Comparison of ENCODE assay signal across 9 mouse cellular contexts in the genomic region with DNA sequence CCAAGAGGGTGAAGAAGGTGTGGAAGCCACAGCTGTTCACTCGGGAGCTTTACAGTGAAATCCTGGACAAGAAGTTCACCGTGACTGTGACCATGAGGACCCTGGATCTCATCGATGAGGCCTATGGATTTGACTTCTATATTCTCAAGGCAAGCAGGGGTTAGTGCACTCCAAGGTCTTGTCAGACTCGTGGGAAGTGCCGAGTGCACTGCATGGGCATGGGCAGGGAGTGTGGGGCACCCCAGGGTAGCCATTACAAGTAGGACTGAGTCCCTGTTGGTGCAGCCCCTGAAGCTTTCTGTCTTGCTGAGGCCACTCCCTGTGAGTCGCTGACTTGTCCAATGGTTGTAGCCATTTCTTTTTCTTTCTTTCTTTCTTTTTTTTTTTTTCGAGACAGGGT. TPM values are rescaled to one million over a fixed set of nuclear protein-coding genes. Genes with fewer than 3 reads are reported as not detected.
DNase-seq lines count a peak whose midpoint lies in the region; ATAC-seq and TF ChIP-seq lines count a peak whose summit lies in the region.
"Had no signal": no experiment of that assay in that cellular context is flagged by ENCODE, and none has a peak within 500 bp of the region (broad histone marks: within the 10 kb centered on the region; RNA-seq: fewer than 3 reads in every experiment).

No protein-coding gene starts in this region.

- H3K9me3 ChIP-seq in heart, embryonic 11.5 days (replicated peaks; ENCODE audit: control insufficient read depth, low read length): no peaks in the 10 kb centered on the region
- no peaks in the 10 kb centered on the region for H3K9me3 ChIP-seq in ES-Bruce4 (replicated peaks; ENCODE audit: control insufficient read depth, insufficient read depth, low read length, poor library complexity, severe bottlenecking)
- no peaks in the 10 kb centered on the region for H3K9me3 ChIP-seq in forebrain, postnatal 0 days (ENCODE audit: low read length)

- no peak for TF ChIP-seq EP300 in ES-Bruce4 (IDR thresholded peaks at IDR 0.05; ENCODE audit: insufficient read depth, low read depth, low read length)

- no peak for TF ChIP-seq POLR2A in ES-Bruce4 (IDR thresholded peaks at IDR 0.05; ENCODE audit: insufficient read depth, low read length)

- H3K36me3 ChIP-seq in heart, embryonic 11.5 days (ENCODE audit: control insufficient read depth, insufficient read depth, low read length): peaks cover 26% of the 10 kb centered on the region
- peaks cover 24% of the 10 kb centered on the region for H3K36me3 ChIP-seq in ES-Bruce4 (ENCODE audit: control insufficient read depth, insufficient read depth, low read length, poor library complexity, severe bottlenecking)
- H3K36me3 ChIP-seq in forebrain, postnatal 0 days (ENCODE audit: insufficient read depth): peaks cover 36% of the 10 kb centered on the region
- peaks cover 53% of the 10 kb centered on the region for H3K36me3 ChIP-seq in macrophage (ENCODE audit: inconsistent target)

- peak overlapping the region; percentile 88 for H3K9ac ChIP-seq in heart, embryonic 11.5 days (ENCODE audit: low read depth, low read length)
- peak overlapping the region; percentile 50 for H3K9ac ChIP-seq in ES-Bruce4 (ENCODE audit: low read depth, poor library complexity, severe bottlenecking)
- H3K9ac ChIP-seq in forebrain, postnatal 0 days: peak overlapping the region; percentile 72; the same call in 1 of the 2 replicates

- H3K27me3 ChIP-seq in heart, embryonic 11.5 days (ENCODE audit: control insufficient read depth, insufficient read depth, low read length): peaks cover 4% of the 10 kb centered on the region
- no peaks in the 10 kb centered on the region for H3K27me3 ChIP-seq in ES-Bruce4 (ENCODE audit: control insufficient read depth, insufficient read depth, low read length, poor library complexity, severe bottlenecking)
- no peaks in the 10 kb centered on the region for H3K27me3 ChIP-seq in forebrain, postnatal 0 days (ENCODE audit: insufficient read depth, low read length)

- H3K4me3 ChIP-seq in heart, embryonic 11.5 days (ENCODE audit: low read depth, low read length): peak overlapping the region; percentile 100
- H3K4me3 ChIP-seq in ES-Bruce4 (ENCODE audit: low read depth, low read length) (peak overlapping the region; percentile 76), macrophage (ENCODE audit: inconsistent target) (peak overlapping the region; percentile 98)
- peak overlapping the region; percentile 98; the same call in 1 of the 2 replicates for H3K4me3 ChIP-seq in forebrain, postnatal 0 days (ENCODE audit: low read depth, low read length)

- H3K79me2 ChIP-seq in macrophage (ENCODE audit: inconsistent target): peaks cover 30% of the 10 kb centered on the region

- H3K4me1 ChIP-seq in heart, embryonic 11.5 days (ENCODE audit: control insufficient read depth, insufficient read depth, low read length): peaks cover 8% of the 10 kb centered on the region; the same call in 1 of the 2 replicates
- peaks cover 4% of the 10 kb centered on the region for H3K4me1 ChIP-seq in ES-Bruce4 (ENCODE audit: control insufficient read depth, insufficient read depth, low read length)
- H3K4me1 ChIP-seq in forebrain, postnatal 0 days (ENCODE audit: insufficient read depth): peaks cover 5% of the 10 kb centered on the region; the same call in 1 of the 2 replicates

- 83% methylated on average over 7 of the region's 7 CpGs for WGBS in heart, embryonic 11.5 days (ENCODE audit: insufficient replicate concordance)
- WGBS in forebrain, postnatal 0 days: 92% methylated on average over 7 of the region's 7 CpGs
- WGBS in macrophage (ENCODE audit: missing documents): 84% methylated on average over 6 of the region's 7 CpGs

- TF ChIP-seq CTCF in ES-Bruce4 (IDR thresholded peaks at IDR 0.05; ENCODE audit: low read depth, low read length): no peak
- TF ChIP-seq CTCF in forebrain, postnatal 0 days (IDR thresholded peaks at IDR 0.05; ENCODE audit: low read depth): no peak

- intact Hi-C loops in heart, postnatal 10 days (cut with DNase I): loop anchor here (5.0 kb wide), 1 partner anchor 118 kb away; the partner anchor contains the start of gene Fam234a

- DNase-seq in heart, postnatal 10 days: no peak
- no peak for DNase-seq in forebrain, postnatal 0 days
- DNase-seq in layer of hippocampus, adult 8-10 months (ENCODE audit: low spot score in 2 of 2): no peak
- no peak for DNase-seq in adrenal gland, postnatal 14 days
- no peak for DNase-seq in adrenal gland, postnatal 4 days (ENCODE audit: low spot score in 2 of 2)
- DNase-seq: cerebellum, postnatal 36 days had no signal

- H3K4me2 ChIP-seq in heart, embryonic 11.5 days: peak overlapping the region; percentile 81
- peak overlapping the region; percentile 83 for H3K4me2 ChIP-seq in forebrain, postnatal 0 days (ENCODE audit: low read depth)

- ATAC-seq in heart, embryonic 11.5 days (replicated peaks; ENCODE audit: insufficient number of reproducible peaks, low FRiP score, low TSS enrichment): no peak
- ATAC-seq in forebrain, postnatal 0 days: no peak

- H3K27ac ChIP-seq in heart, embryonic 11.5 days (ENCODE audit: low read depth, low read length): no peak overlapping the region
- H3K27ac ChIP-seq in ES-Bruce4 (ENCODE audit: insufficient read depth, low read length): no peak overlapping the region
- H3K27ac ChIP-seq in forebrain, postnatal 0 days (ENCODE audit: low read depth, low read length): no peak overlapping the region
- peak overlapping the region; percentile 57 for H3K27ac ChIP-seq in macrophage

RNA-seq across cellular contexts. Expression of gene Mrpl28, which starts 1.3 kb away (rescaled TPM):
- 241 and 257 TPM in 2 replicates for polyA plus RNA-seq in heart, embryonic 11.5 days (2014; fragmentation: Nextera tagmentation; extraction: Ambion mirVana)
- total RNA-seq in heart, postnatal 10 days (2021): 100 to 1,000 TPM in 1 of 2 experiments, 10 to 100 TPM in 1; 92.2 to 101 TPM
- 97.6 and 105 TPM in 2 replicates for polyA plus RNA-seq in ES-Bruce4 (2011; ENCODE audit: insufficient read depth, insufficient read length, low read depth, missing spikeins)
- 116 and 166 TPM in 2 replicates for total RNA-seq in forebrain, postnatal 0 days (2014; rRNA removed)
- polyA plus RNA-seq in forebrain, postnatal 0 days (2015; fragmentation: Nextera tagmentation; extraction: Ambion mirVana): 182 and 189 TPM in 2 replicates
- total RNA-seq in macrophage (2018; cell fraction: chromatin; rRNA removed): 10 to 100 TPM in 20 of 26 experiments, 1 to 10 TPM in 6; 3.9 to 51.8 (median 20.6) TPM
- total RNA-seq in macrophage (2018; cell fraction: cytosol; rRNA removed): 10 to 100 TPM; 38.9 to 76.3 (median 58.6) TPM
- 10 to 100 TPM in 23 of 26 experiments, 1 to 10 TPM in 3; 7.6 to 49.4 (median 22.2) TPM for total RNA-seq in macrophage (2018; cell fraction: nucleus; rRNA removed)
- polyA plus RNA-seq in macrophage (2018): 35.9 to 74.0 TPM (median 71.9 TPM) in 3 replicates
- total RNA-seq in layer of hippocampus, adult 8-10 months (2022): 10 to 100 TPM; 58.1 to 71.4 (median 62.0) TPM
- 77.5 and 87.3 TPM in 2 replicates for total RNA-seq in adrenal gland, postnatal 14 days (2021)
- total RNA-seq in adrenal gland, postnatal 4 days (2021): 10 to 100 TPM; 78.4 to 91.8 TPM

RNA-seq across cellular contexts. Expression of gene Tmem8, which starts 11.5 kb away (rescaled TPM):
- polyA plus RNA-seq in heart, embryonic 11.5 days (2014; fragmentation: Nextera tagmentation; extraction: Ambion mirVana): 0.20 and 0.33 TPM in 2 replicates
- 1 to 10 TPM; 1.9 to 2.2 TPM for total RNA-seq in heart, postnatal 10 days (2021)
- polyA plus RNA-seq in ES-Bruce4 (2011; ENCODE audit: insufficient read depth, insufficient read length, low read depth, missing spikeins) (15.6 and 16.5 TPM in 2 replicates), macrophage (2018) (35.3 to 45.1 TPM (median 37.7 TPM) in 3 replicates)
- total RNA-seq in forebrain, postnatal 0 days (2014; rRNA removed): 2.8 and 4.3 TPM in 2 replicates
- polyA plus RNA-seq in forebrain, postnatal 0 days (2015; fragmentation: Nextera tagmentation; extraction: Ambion mirVana): 2.4 and 2.5 TPM in 2 replicates
- 10 to 100 TPM in 23 of 26 experiments, 1 to 10 TPM in 3; 5.8 to 89.8 (median 52.6) TPM for total RNA-seq in macrophage (2018; cell fraction: chromatin; rRNA removed)
- 10 to 100 TPM; 21.1 to 52.9 (median 34.9) TPM for total RNA-seq in macrophage (2018; cell fraction: cytosol; rRNA removed)
- total RNA-seq in macrophage (2018; cell fraction: nucleus; rRNA removed): 10 to 100 TPM; 11.1 to 92.4 (median 48.9) TPM
- 10 to 100 TPM; 13.8 to 16.2 (median 15.5) TPM for total RNA-seq in layer of hippocampus, adult 8-10 months (2022)
- 5.0 and 5.8 TPM in 2 replicates for total RNA-seq in adrenal gland, postnatal 14 days (2021)
- 10 to 100 TPM in 1 of 2 experiments, 1 to 10 TPM in 1; 7.4 to 12.2 TPM for total RNA-seq in adrenal gland, postnatal 4 days (2021)

RNA-seq across cellular contexts. Expression of gene Axin1, which starts 13.9 kb away (rescaled TPM):
- polyA plus RNA-seq in heart, embryonic 11.5 days (2014; fragmentation: Nextera tagmentation; extraction: Ambion mirVana): 7.8 and 10.1 TPM in 2 replicates
- total RNA-seq in heart, postnatal 10 days (2021): 10 to 100 TPM; 20.6 to 24.1 TPM
- 40.5 and 41.0 TPM in 2 replicates for polyA plus RNA-seq in ES-Bruce4 (2011; ENCODE audit: insufficient read depth, insufficient read length, low read depth, missing spikeins)
- 33.7 and 47.6 TPM in 2 replicates for total RNA-seq in forebrain, postnatal 0 days (2014; rRNA removed)
- polyA plus RNA-seq in forebrain, postnatal 0 days (2015; fragmentation: Nextera tagmentation; extraction: Ambion mirVana): 15.1 and 15.3 TPM in 2 replicates
- 10 to 100 TPM; 20.0 to 53.7 (median 34.7) TPM for total RNA-seq in macrophage (2018; cell fraction: chromatin; rRNA removed)
- total RNA-seq in macrophage (2018; cell fraction: cytosol; rRNA removed): 10 to 100 TPM; 21.0 to 51.5 (median 31.2) TPM
- 10 to 100 TPM; 16.9 to 47.0 (median 30.7) TPM for total RNA-seq in macrophage (2018; cell fraction: nucleus; rRNA removed)
- 25.1 to 76.5 TPM (median 25.8 TPM) in 3 replicates for polyA plus RNA-seq in macrophage (2018)
- total RNA-seq in layer of hippocampus, adult 8-10 months (2022): 10 to 100 TPM; 26.7 to 31.1 (median 29.5) TPM
- total RNA-seq in adrenal gland, postnatal 14 days (2021): 32.8 and 43.1 TPM in 2 replicates
- 10 to 100 TPM; 51.7 to 57.2 TPM for total RNA-seq in adrenal gland, postnatal 4 days (2021)

RNA-seq across cellular contexts. Expression of gene Nme4, which starts 29.2 kb away (rescaled TPM):
- polyA plus RNA-seq in heart, embryonic 11.5 days (2014; fragmentation: Nextera tagmentation; extraction: Ambion mirVana): 81.7 and 84.2 TPM in 2 replicates
- 1 to 10 TPM; 3.6 to 5.2 TPM for total RNA-seq in heart, postnatal 10 days (2021)
- polyA plus RNA-seq in ES-Bruce4 (2011; ENCODE audit: insufficient read depth, insufficient read length, low read depth, missing spikeins) (110 and 115 TPM in 2 replicates), macrophage (2018) (16.3 to 30.7 TPM (median 17.2 TPM) in 3 replicates)
- total RNA-seq in forebrain, postnatal 0 days (2014; rRNA removed): 9.5 and 16.0 TPM in 2 replicates
- 11.4 and 12.9 TPM in 2 replicates for polyA plus RNA-seq in forebrain, postnatal 0 days (2015; fragmentation: Nextera tagmentation; extraction: Ambion mirVana)
- 10 to 100 TPM in 4 of 26 experiments, 1 to 10 TPM in 16, under 1 TPM in 2, not detected in 4; 0.63 to 12.3 (median 3.8) TPM for total RNA-seq in macrophage (2018; cell fraction: chromatin; rRNA removed)
- total RNA-seq in macrophage (2018; cell fraction: cytosol; rRNA removed): 10 to 100 TPM in 25 of 26 experiments, 1 to 10 TPM in 1; 9.9 to 22.2 (median 15.9) TPM
- 10 to 100 TPM in 2 of 26 experiments, 1 to 10 TPM in 21, under 1 TPM in 2, not detected in 1; 0.64 to 17.2 (median 3.3) TPM for total RNA-seq in macrophage (2018; cell fraction: nucleus; rRNA removed)
- total RNA-seq in layer of hippocampus, adult 8-10 months (2022): 1 to 10 TPM; 5.1 to 6.3 (median 5.4) TPM
- total RNA-seq in adrenal gland, postnatal 14 days (2021): 2.6 and 2.7 TPM in 2 replicates
- 10 to 100 TPM; 13.4 to 14.7 TPM for total RNA-seq in adrenal gland, postnatal 4 days (2021)

RNA-seq across cellular contexts. Expression of gene Decr2, which starts 34.4 kb away (rescaled TPM):
- 30.5 and 34.3 TPM in 2 replicates for polyA plus RNA-seq in heart, embryonic 11.5 days (2014; fragmentation: Nextera tagmentation; extraction: Ambion mirVana)
- total RNA-seq in heart, postnatal 10 days (2021): 10 to 100 TPM; 14.4 to 16.7 TPM
- 24.3 and 26.4 TPM in 2 replicates for polyA plus RNA-seq in ES-Bruce4 (2011; ENCODE audit: insufficient read depth, insufficient read length, low read depth, missing spikeins)
- 32.7 and 41.1 TPM in 2 replicates for total RNA-seq in forebrain, postnatal 0 days (2014; rRNA removed)
- 29.5 and 35.3 TPM in 2 replicates for polyA plus RNA-seq in forebrain, postnatal 0 days (2015; fragmentation: Nextera tagmentation; extraction: Ambion mirVana)
- total RNA-seq in macrophage (2018; cell fraction: chromatin; rRNA removed): 10 to 100 TPM in 15 of 26 experiments, 1 to 10 TPM in 11; 2.7 to 20.2 (median 11.8) TPM
- 10 to 100 TPM; 22.2 to 34.2 (median 29.0) TPM for total RNA-seq in macrophage (2018; cell fraction: cytosol; rRNA removed)
- total RNA-seq in macrophage (2018; cell fraction: nucleus; rRNA removed): 10 to 100 TPM in 18 of 26 experiments, 1 to 10 TPM in 8; 6.1 to 25.7 (median 13.1) TPM
- 19.8 to 24.2 TPM (median 23.4 TPM) in 3 replicates for polyA plus RNA-seq in macrophage (2018)
- 10 to 100 TPM; 27.6 to 31.2 (median 29.7) TPM for total RNA-seq in layer of hippocampus, adult 8-10 months (2022)
- 34.2 and 42.3 TPM in 2 replicates for total RNA-seq in adrenal gland, postnatal 14 days (2021)
- 10 to 100 TPM; 22.7 to 33.3 TPM for total RNA-seq in adrenal gland, postnatal 4 days (2021)
